Mouse (Mus musculus) left cerebral cortex, adult 9 months (tissue): ENCODE measurements around the gene Rapgef2.

Source experiments
- DNase-seq, 2 experiments: peaks; one replicate each; pipeline ENCODE4 v3.0.0; 2022; ENCODE audit warnings: low spot score in 2 of 2

Gene Rapgef2

DNA sequence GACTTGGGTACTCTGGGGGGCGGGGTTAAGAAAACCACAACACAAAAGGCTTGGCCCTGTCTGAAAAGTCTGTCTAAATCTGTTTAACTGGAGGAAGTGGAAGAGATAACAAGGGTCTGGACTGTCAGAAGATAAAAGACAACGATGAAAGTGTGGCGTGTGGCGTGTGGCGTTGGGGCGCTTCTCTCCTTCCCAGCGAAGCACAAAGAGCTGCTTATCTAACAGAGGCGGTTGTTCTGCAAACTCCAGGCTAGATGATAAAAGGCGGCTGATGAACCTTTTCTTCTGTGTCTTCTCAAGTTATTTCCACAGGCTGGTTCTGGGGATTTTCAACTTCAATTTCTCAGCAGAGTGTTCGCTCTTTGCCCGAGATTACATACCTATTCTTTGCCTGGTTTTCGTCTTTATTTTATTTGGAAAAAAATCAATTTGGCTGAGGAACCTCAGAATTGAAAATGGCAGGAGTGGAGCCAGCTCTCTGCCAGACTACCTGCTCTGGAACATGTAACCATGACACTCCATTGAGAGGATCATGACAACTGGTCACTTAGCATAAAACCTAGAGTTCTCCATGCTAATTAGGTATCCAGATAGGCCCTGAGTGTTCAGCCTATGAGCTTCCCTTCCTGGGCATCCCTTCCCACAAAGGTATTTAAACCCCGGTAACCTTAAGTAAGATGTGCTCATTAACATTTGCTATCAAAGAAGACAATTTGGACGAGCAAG is 258.0 kb downstream of the Rapgef2 start:
- DNase-seq = no peak

GRCm38 (mm10) chr3:79025983-79026382 is 260.3 kb downstream of the Rapgef2 start:
- DNase-seq = no peak

DNA sequence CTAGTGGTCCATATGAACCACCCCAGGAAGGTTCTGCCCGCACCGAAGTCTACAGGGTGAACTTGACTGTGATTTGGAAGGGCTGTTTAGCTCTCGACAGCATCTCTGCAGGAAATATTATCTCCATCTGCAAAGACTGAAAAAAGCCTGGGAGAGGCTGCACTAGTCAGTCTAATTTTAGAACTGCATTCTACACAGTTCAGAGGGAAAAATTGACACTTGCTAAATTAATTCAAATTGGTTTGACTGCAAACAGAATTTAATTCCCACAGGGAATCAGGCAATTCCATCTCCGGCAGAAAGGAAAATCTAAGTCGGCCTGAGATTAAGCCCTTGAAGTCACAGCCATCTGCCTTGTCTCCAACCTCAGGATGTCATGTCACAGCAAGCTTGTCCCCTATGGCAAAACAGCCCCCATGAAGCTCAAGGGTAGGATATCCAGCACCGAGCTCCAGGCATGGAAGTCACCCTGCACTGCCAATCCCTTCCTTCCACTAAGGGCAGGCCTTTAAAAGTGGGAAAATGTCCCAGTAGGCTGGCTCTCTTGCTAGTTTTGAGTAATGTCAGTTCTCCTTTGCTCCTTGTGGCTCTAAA is 262.5 kb downstream of the Rapgef2 start:
- DNase-seq = peak in 1 of 2 experiments; percentile 36

DNA sequence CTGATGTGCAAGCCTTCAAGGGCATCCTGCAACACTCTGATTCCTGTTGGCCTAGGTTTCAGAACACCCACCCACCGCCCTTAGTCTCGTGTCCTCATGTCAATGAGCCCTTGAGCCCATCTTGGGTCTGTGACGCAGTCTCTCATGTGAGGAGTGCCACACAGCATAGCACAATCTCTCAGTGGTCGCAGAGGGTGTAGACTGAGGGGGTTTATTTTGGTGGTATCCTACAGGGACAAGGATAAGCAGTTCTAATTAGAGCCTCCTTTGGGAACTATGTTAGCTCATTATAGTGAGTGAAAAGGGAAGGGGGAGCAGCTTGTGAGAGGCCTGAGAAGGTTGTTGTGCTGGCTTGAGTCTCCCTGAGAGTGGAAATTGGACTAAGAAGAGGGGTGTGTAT is 263.6 kb downstream of the Rapgef2 start:
- DNase-seq = no peak

GRCm38 (mm10) chr3:79017440-79017839 is 268.9 kb downstream of the Rapgef2 start:
- no peak for DNase-seq

GRCm38 (mm10) chr3:79016830-79017229 is 269.5 kb downstream of the Rapgef2 start:
- no peak for DNase-seq

GRCm38 (mm10) chr3:79015621-79016474 is 270.5 kb downstream of the Rapgef2 start:
- peak; percentile 58 to 67 for DNase-seq
